In genomic region chr1:186393005-186393404, GRCm38 (mm10) we compare ENCODE assay signal across 12 mouse cellular contexts.
DNase-seq lines count a peak whose midpoint lies in the region; ATAC-seq and TF ChIP-seq lines count a peak whose summit lies in the region.
"Had no signal": no experiment of that assay in that cellular context is flagged by ENCODE, and none has a peak within 500 bp of the region (broad histone marks: within the 10 kb centered on the region; RNA-seq: fewer than 3 reads in every experiment).

No protein-coding gene starts in this region.

- no peak overlapping the region for H3K4me2 ChIP-seq in intestine, postnatal 0 days (replicated peaks; ENCODE audit: low read depth)
- H3K4me2 ChIP-seq in intestine, embryonic 16.5 days (ENCODE audit: low read depth, low read length) = no peak overlapping the region
- no peak overlapping the region for H3K4me2 ChIP-seq in intestine, embryonic 15.5 days (replicated peaks)
- H3K4me2 ChIP-seq: embryonic facial prominence, embryonic 13.5 days; limb, embryonic 13.5 days; neural tube, embryonic 12.5 days had no signal

- WGBS in intestine, postnatal 0 days = 42% methylated on average over 5 of the region's 5 CpGs
- 57% methylated on average over 5 of the region's 5 CpGs for WGBS in intestine, embryonic 16.5 days
- 57% methylated on average over 5 of the region's 5 CpGs for WGBS in intestine, embryonic 15.5 days

- no peaks in the 10 kb centered on the region for H3K36me3 ChIP-seq in intestine, postnatal 0 days (ENCODE audit: control insufficient read depth, insufficient read depth)
- no peaks in the 10 kb centered on the region for H3K36me3 ChIP-seq in intestine, embryonic 16.5 days (ENCODE audit: control insufficient read depth, insufficient read depth, low read length)
- no peaks in the 10 kb centered on the region for H3K36me3 ChIP-seq in testis, adult 2 months (ENCODE audit: control insufficient read depth, insufficient read depth, low read length)
- H3K36me3 ChIP-seq in intestine, embryonic 15.5 days = no peaks in the 10 kb centered on the region
- H3K36me3 ChIP-seq: embryonic facial prominence, embryonic 13.5 days; limb, embryonic 13.5 days; neural tube, embryonic 12.5 days had no signal

- no peak overlapping the region for H3K9ac ChIP-seq in intestine, postnatal 0 days (ENCODE audit: low read depth, low read length)
- H3K9ac ChIP-seq in intestine, embryonic 16.5 days (ENCODE audit: low read depth, low read length) = no peak overlapping the region
- no peak overlapping the region for H3K9ac ChIP-seq in intestine, embryonic 15.5 days
- H3K9ac ChIP-seq: embryonic facial prominence, embryonic 13.5 days; limb, embryonic 13.5 days; neural tube, embryonic 12.5 days had no signal

- no peaks in the 10 kb centered on the region for H3K4me1 ChIP-seq in intestine, postnatal 0 days (replicated peaks; ENCODE audit: control insufficient read depth, insufficient read depth, low read length)
- no peaks in the 10 kb centered on the region for H3K4me1 ChIP-seq in intestine, embryonic 16.5 days (ENCODE audit: control insufficient read depth, insufficient read depth, low read length)
- H3K4me1 ChIP-seq in testis, adult 2 months (ENCODE audit: control insufficient read depth, insufficient read depth, low read length) = no peaks in the 10 kb centered on the region
- no peaks in the 10 kb centered on the region for H3K4me1 ChIP-seq in intestine, embryonic 15.5 days (replicated peaks)
- H3K4me1 ChIP-seq: embryonic facial prominence, embryonic 13.5 days; neural tube, embryonic 12.5 days had no signal

- no peak for DNase-seq in testis, postnatal 10 days (ENCODE audit: low spot score)
- DNase-seq in fibroblast of lung, adult 2 months (ENCODE audit: low read depth) = peak; percentile 27
- DNase-seq in skeletal muscle tissue, adult 2 months (ENCODE audit: low read depth, low spot score) = peak; percentile 38
- no peak for DNase-seq in ovary, postnatal 36 days (ENCODE audit: low spot score)
- DNase-seq: thymus, postnatal 14 days had no signal

- no peaks in the 10 kb centered on the region for H3K9me3 ChIP-seq in intestine, postnatal 0 days (ENCODE audit: control insufficient read depth)
- no peaks in the 10 kb centered on the region for H3K9me3 ChIP-seq in intestine, embryonic 16.5 days (ENCODE audit: control insufficient read depth, low read length)
- H3K9me3 ChIP-seq in intestine, embryonic 15.5 days = no peaks in the 10 kb centered on the region
- H3K9me3 ChIP-seq: embryonic facial prominence, embryonic 13.5 days; limb, embryonic 13.5 days; neural tube, embryonic 12.5 days had no signal

- H3K27ac ChIP-seq in intestine, postnatal 0 days (ENCODE audit: low read depth, low read length) = no peak overlapping the region
- H3K27ac ChIP-seq in intestine, embryonic 16.5 days (ENCODE audit: low read length) = no peak overlapping the region
- no peak overlapping the region for H3K27ac ChIP-seq in testis, adult 2 months (ENCODE audit: control insufficient read depth, insufficient read depth, low read depth, low read length)
- no peak overlapping the region for H3K27ac ChIP-seq in intestine, embryonic 15.5 days
- H3K27ac ChIP-seq: embryonic facial prominence, embryonic 13.5 days; limb, embryonic 13.5 days; neural tube, embryonic 12.5 days had no signal

- no peak overlapping the region for H3K4me3 ChIP-seq in intestine, postnatal 0 days (ENCODE audit: low read depth, low read length)
- no peak overlapping the region for H3K4me3 ChIP-seq in intestine, embryonic 16.5 days (ENCODE audit: low read length)
- H3K4me3 ChIP-seq in testis, adult 2 months (ENCODE audit: control insufficient read depth, low read depth, low read length) = no peak overlapping the region
- H3K4me3 ChIP-seq in intestine, embryonic 15.5 days (replicated peaks) = no peak overlapping the region
- H3K4me3 ChIP-seq: embryonic facial prominence, embryonic 13.5 days; limb, embryonic 13.5 days; neural tube, embryonic 12.5 days had no signal

- no peak for TF ChIP-seq POLR2A in testis, adult 2 months (IDR thresholded peaks at IDR 0.05; ENCODE audit: control insufficient read depth, low read depth, low read length)

- no peak for ATAC-seq in intestine, postnatal 0 days
- no peak for ATAC-seq in intestine, embryonic 16.5 days
- no peak for ATAC-seq in intestine, embryonic 15.5 days

- TF ChIP-seq CTCF in intestine, postnatal 0 days (IDR thresholded peaks at IDR 0.05; ENCODE audit: low read depth) = peak; percentile 62
- TF ChIP-seq CTCF in testis, adult 2 months (IDR thresholded peaks at IDR 0.05; ENCODE audit: control insufficient read depth, insufficient read depth, insufficient replicate concordance, low read depth, low read length) = peak; percentile 16; the same call in 1 of the 2 replicates

- no peaks in the 10 kb centered on the region for H3K27me3 ChIP-seq in intestine, postnatal 0 days (replicated peaks; ENCODE audit: control insufficient read depth, insufficient read depth, low read length)
- no peaks in the 10 kb centered on the region for H3K27me3 ChIP-seq in intestine, embryonic 16.5 days (replicated peaks; ENCODE audit: control insufficient read depth, insufficient read depth, low read length)
- no peaks in the 10 kb centered on the region for H3K27me3 ChIP-seq in testis, adult 2 months (ENCODE audit: control insufficient read depth, insufficient read depth, low read length)
- no peaks in the 10 kb centered on the region for H3K27me3 ChIP-seq in intestine, embryonic 15.5 days (replicated peaks)
- H3K27me3 ChIP-seq: embryonic facial prominence, embryonic 13.5 days; limb, embryonic 13.5 days; neural tube, embryonic 12.5 days had no signal

Comparison
In these comparisons a context has a peak if more than half of its experiments do, and no peak if none do; other contexts are left out.
1. DNase-seq: peak in fibroblast of lung, adult 2 months (single experiment) and skeletal muscle tissue, adult 2 months (single experiment); none in testis, postnatal 10 days (single experiment) and ovary, postnatal 36 days (single experiment).